Mouse (Mus musculus) gastrocnemius, postnatal 10 days (tissue): ENCODE measurements around the gene Hmga1. TPM values are rescaled to one million over a fixed set of nuclear protein-coding genes. Genes with fewer than 3 reads are reported as not detected.

Experiments
- DNase-seq: peaks from one replicate; pipeline ENCODE4 v3.0.0; 2021; ENCODE audit warnings: mixed read lengths
- total RNA-seq, 2 experiments: library from RNA; stranded (reverse); gene quantifications; 2 replicates each; pipeline ENCODE4 v1.2.3; 2021

The Hmga1 gene
- total RNA-seq, 2 experiments from 2014 or later: 24.9 to 27.0 TPM

DNA sequence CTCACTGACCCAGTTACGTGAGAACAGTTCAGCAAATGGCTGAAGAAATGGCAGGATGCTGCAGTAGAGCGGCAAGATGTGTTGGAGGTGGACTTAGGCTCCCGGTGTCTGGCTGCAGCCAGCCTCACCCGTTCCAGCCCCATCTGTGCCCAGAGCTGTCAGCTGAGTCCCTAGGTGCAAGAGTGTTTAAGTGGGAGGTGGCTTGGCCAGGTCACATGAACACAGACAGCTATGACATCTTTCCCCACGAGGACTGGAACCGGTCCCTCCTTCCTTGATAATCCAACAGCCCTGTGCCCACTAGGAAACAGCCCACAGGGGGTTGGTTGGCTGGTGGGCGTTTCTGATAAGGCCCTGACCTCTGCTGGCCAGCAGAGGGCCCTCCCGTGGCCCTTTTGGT, 28.3 kb upstream of the Hmga1 start:
- DNase-seq: no peak

DNA sequence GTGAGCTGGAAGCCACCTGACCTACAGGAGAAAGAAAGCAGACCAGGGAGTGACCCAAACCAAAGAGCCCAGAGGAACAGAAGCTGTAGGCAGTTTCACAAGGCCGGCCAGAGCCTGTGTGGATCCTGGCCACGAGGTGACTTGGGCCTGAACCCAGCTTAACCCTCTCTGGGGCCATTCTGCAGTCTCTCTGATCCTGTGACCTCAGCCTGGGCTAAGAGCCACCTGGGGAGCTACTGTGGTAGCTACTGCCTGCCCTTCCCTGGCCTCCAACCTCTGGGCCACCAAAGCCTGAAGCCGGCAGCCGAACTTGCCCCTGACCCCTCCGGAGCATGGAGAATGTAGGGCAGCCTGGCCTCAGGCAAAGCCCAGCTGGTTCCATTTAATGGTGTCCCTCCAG, 27.5 kb upstream of the Hmga1 start:
- no peak for DNase-seq

DNA sequence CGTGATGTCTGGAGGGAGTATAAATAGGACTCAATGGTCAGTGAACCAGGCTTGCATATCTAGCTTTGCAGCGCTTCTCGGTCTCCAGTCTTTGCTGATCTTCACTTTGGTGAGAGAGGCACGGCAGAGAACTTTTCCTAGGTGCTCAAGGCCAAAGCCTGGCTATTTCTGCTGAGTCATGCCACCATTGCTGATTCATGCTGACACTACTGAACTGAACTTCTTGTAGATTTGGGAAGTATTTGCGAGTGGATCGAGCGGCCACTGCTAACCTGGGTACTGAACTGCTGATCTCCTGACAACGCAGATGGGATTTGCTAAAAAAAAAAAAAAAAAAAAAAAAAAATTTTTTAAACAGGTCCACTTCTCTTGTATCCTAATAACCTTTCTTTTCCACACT, 24.2 kb upstream of the Hmga1 start:
- no peak for DNase-seq

DNA sequence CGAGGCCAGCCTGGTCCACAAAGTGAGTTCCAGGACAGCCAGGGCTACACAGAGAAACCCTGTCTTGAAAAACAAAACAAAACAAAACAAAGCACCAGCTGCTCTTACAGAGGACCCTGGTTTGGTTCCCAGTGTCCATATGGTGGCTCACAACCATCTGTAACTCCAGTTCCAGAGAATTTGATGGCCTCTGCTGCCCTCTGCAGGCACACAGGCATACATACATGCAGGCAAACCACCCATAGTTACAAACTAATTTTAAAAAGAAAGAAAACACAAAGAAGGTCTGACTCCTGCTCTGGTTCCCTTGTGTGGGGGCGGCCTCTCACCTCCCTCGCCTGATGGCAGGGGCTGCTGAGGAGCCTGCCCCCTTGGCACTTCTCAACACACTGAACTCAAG, 22.9 kb upstream of the Hmga1 start:
- DNase-seq: no peak

DNA sequence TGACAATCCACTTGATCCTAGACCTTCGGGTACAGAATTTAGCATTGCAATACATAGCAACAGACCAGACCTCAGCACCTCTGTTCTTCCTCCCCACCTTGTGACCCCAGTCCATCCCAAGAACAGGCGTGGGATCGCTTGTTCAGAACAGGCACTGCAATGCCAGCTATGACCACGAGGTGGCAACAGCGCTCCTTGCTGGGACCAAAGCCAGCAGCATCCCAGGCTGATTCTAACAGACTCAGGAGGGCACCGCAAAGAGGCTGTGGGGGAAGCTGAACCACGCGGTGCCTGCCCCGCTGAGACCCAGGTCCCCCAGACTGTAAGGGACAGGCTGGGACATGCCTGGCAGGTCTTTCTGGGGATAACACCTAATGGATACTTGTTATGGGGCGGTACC, 21.6 kb upstream of the Hmga1 start:
- DNase-seq: peak; percentile 91

DNA sequence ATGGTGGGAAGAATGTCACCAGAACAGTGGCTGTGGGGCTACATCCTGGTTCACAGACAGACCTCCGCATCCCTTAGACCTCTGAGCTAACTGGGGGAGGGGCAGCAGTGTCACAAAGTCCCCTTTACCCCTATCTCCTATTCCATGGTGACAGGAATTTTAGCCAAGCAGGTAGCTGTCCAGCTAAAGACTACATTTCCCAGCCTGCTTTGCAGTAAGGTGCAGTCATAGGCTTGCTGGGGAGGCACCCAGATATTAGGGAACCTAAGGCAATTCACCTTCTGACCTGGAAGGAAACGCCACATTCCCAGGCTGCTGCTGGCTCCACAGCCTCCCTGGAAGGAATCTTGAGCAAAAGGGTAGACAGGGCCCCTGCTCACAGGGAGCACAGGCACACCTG, 15.0 kb upstream of the Hmga1 start:
- DNase-seq: no peak

DNA sequence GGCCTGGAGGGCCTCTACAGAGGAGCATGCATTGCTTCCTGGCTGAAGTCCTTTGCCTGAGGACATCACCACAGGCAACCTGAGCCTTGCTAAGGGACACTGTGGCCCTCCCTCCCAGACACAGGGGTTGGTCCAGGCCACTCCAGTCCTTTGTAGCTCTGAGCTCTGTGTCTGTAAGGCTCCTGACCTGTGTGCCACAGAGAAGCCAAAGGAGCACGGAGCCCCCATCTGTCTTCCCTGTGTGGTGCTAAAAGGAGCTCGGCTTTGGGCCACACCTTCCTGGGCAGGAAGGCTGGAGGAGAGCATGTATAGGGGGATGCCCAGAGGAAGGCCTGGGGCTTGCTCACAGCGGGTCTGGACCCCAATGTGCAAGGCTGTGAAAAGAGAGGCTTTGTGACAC, 14.3 kb upstream of the Hmga1 start:
- no peak for DNase-seq

DNA sequence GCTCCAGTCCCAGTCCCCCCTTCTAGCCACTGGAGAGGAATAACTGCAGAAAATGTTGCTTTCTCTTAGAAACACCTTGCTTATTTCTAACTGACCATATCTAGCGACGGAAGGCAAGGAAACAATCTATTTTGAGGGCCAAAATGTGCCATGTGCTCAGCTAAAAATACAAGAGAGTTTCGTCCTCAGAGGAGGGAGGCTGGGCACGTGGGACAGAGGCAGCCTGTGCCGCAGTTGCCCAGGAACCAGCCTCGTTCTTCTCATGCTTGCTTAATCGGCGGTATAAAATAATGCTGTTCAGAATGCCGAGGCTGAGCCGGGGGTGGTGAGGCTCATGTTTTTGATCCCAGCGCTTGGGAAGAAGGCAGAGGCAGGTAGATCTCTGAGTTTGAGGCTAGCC, 11.7 kb upstream of the Hmga1 start:
- DNase-seq: no peak

DNA sequence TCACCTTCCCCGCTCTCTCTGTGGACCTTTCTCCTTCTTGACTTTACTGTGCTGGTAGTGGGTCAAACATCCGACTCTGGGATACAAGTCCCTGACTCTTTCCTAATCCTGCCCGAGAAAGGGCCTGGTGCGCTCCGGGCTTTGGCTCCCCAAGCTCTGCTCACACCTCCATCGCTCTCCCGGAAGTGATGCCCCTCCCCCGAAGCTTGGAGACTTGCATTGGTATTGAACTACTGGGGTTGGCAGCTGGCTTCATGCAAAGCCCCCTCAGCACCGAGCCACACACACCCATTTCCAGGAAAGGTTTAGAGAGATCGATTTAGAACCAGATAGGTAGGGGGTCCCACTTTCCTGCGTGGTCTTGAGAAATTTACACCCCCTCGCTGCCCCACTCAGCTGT, 10.3 kb upstream of the Hmga1 start:
- no peak for DNase-seq

DNA sequence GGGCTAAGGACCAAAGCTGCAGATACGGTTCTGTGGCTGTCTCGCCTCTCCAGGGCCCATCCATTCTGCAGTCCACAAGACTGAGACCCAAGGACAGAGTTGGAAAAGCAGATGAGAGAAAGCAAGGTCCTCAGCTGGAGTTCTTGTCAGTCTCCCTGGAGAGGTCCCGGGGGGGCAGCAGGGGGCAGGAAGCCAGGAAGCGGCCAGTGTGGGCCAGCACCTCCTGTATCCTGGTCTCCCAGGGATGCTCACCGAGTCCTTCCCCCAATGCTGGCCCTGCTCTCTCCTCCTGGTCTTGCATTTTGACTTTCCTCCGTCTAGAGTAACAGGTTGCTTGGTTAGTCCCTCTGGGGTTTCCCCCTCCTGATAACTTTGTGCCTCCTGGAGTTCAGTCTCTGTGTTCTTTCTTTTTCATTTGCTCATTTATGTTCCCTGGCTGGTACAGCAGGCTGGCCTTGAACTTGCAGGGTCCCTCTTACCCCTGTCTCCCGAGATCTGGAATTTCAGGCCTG, 9.7 kb upstream of the Hmga1 start:
- DNase-seq: no peak

DNA sequence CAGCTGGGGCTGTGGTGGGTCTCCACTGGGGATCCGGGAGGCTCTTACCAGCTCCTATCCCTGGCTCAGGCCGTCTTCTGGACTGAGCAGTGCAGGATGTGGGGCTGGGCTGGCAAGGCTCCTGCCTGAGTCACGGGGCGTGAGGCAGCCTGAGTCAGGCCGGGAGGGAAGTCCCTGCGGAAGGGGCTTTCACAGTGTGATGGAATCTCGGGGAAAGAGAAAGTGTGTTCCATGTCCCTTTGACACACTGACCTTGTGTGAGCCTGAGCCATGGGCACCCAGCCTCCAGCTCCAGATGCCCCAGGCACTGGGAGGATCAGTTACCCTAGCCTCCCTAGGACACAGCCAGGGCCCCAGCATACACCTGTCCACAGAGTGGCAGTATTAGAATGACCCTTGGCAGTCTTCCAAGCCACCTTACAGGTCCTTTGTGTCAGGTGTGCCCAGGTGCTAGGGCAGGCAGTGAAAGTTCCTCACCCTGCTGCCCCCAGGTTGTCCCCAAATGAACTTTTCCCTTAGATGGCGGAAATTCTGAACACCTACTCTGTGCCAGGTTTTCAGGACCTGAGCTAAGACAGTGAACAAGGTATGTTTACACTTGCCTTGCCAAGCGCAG, 8.9 kb upstream of the Hmga1 start:
- peak; percentile 58 for DNase-seq

DNA sequence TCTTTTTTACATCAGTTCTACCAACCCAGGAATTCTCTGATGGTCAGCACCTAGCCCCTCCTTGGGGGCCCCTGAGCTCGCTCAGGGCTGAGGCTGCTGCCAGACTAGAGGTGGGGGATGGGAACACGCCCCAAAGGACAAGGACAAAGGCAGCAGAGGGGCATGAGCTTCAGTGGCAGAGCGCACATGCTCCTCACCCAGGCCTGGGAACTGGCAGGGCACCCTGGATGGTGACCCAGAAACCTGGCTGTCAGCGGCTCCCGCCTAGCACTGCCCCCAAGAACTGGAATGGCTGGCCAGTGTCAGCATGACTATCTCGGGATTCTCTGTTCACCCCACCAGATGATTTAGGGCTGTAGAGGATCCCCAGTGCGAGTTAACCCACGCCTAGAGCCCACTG, 7.1 kb upstream of the Hmga1 start:
- DNase-seq: no peak

DNA sequence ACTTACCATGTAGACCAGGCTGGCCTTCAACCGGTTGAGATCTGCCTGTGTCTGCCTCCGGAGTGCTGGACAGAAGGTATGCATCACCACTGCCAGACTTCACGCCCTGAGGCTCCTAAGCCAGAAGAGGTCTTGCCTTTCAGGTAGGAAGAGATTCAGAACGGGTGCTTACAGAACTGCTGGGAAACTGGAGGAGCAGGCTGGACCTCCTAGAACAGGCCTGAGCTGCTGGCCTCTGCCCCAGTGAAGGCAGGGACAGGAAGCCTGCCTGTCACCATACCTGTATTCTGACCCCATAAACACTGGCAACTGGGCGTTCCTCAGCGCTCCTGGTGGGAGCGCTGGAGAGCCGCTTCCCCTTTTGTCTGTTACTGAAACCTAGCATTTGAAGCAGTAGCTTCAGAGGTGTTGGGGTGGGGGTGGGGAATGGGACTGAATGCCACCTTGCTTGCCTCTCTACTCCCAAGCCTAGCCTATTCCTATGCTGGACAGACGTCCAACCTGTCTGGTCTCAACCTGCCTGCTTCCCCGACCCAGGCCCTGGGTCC, 4.8 kb upstream of the Hmga1 start:
- DNase-seq: no peak

DNA sequence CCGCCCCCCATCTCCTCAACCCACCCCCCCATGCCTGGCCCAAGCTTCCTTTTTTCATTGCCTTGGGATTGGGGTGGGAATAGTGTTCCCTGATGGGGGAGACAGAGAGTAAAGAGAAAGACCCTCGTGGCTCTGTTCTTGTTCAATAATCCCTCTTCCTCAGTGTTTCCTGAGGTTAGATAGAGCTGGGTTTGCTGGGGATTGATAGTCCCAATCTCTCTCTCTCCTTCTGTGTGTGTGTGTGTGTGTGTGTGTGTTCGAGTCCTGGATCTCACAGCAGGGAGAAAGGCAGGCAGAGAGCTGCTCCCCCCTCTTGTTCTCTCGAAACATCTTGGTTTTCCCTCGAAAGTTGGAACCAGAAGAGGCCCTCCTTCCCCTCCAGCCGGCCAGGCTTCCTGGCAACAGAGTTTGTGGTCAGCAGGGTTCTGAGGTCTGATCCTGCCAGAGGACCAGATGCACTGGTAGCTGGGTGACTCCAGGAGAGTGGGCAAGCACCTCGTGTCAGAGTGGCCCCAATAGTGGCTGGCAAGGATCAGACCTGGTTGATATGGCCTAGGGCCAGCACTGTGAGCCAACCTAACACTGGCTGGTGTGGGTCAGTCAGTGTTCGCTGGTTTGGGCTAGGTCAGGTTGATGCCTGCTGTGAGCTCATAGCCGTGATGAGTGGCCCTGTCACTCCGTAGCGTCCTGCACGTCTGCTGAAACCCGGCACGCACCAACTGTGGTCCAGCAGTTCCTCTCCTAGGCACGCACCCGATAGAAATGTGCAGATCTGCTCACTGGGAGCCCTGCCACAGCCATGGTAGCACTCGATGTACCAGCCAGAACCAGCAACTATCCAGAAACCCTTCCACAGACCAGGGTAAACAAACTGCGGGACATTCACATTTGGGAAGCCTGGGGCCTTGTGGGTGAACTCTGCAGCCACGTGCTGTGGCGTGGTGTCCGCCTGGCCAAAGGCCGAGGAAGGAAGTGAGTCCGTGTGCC, 3.8 kb upstream of the Hmga1 start:
- no peak for DNase-seq

DNA sequence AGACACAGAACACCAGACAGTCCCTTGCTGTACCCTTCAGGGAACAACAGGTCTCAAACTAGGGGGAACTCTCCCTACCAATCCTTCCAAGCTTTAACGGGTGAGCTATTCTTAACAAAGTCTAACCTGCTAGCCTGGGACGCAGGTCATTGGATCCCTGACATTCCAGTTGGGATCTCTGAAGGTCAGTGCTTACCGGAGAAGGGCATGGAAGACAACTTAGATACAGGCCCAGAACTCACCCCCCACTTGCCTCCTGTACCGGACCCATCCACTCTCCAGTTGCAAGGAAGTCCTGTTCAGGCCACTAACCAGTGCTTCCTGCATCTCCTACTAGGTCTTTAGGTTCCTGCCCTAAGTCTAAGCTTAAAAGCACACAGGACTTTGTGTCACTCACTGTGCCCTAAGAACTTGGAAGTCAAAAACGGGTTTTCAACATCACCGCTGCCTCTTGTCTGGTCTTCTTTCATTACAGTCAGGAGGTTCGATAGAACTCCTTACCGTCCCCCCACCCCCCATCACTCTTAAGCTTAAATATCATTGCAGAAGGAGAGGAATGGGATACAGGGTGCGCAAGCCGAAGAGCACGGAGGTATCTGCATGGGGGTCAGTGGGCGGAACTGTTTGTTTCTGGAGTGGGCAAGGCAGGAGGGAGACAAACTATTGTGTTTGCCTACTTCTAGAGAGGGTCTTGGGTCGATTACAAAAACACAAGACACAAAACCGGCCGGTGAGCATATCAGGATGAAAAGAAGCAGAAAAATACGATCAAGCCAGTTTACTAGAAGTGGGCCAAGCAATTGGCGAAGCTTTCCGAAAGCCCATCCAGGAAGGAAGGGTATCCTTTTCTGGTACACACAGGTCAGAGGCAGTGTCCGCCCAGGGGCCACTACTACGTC, 2.0 kb upstream of the Hmga1 start:
- DNase-seq: no peak

DNA sequence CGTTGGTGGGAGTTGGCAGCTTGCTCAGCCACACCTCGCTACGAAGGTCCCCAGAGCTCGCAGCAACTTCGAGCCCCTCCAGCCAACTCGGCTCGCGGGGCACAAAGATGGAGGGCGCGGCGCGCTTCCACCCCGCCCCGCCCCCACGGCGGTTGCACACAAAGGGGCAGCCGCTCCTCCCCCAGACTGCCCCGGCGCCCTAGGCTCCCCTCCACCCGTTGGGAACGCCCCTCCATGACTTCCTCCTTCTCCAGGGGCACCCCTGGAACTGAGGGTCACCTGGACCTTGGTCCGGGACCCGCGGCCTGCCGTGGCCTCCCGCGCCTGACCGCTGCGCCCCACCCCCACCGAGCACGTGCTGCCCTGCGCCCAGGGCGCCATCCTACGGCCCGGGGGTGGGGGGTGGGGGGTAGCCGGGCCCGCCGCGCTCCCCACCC, 1.2 kb upstream of the Hmga1 start:
- no peak for DNase-seq

DNA sequence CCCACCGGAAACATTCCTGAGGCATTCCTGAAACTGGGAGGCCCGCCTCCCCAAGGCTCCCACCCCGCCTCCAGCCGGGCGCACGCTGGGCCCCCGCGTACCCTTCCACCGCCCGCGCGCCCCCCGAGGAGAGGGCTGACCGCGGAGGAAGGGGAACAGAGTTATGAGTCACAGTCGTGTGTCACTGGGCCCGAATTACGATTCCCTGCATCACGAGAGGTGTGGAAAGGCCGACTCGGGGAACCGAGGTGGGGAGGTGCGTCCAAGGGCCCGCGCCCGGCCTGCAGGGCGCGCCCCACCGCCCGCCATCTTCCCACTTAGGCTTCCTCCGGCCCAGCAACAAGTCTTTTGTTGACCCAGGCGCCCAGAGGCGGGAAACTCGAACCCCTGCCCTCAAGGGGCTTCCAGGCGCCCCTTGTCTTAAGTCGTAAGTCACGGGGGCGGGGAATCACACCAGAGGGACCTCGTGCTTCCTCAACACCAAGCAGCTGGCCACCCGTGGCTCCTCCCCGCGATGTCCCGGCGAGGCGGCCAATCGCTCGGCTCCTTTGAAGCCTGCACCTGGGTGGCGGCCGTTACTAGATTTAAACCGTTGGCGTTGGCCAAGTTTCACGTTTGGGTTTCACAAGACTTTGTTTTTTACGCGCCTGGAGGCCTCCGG, 655 bp upstream of the Hmga1 start:
- peak; percentile 45 for DNase-seq

DNA sequence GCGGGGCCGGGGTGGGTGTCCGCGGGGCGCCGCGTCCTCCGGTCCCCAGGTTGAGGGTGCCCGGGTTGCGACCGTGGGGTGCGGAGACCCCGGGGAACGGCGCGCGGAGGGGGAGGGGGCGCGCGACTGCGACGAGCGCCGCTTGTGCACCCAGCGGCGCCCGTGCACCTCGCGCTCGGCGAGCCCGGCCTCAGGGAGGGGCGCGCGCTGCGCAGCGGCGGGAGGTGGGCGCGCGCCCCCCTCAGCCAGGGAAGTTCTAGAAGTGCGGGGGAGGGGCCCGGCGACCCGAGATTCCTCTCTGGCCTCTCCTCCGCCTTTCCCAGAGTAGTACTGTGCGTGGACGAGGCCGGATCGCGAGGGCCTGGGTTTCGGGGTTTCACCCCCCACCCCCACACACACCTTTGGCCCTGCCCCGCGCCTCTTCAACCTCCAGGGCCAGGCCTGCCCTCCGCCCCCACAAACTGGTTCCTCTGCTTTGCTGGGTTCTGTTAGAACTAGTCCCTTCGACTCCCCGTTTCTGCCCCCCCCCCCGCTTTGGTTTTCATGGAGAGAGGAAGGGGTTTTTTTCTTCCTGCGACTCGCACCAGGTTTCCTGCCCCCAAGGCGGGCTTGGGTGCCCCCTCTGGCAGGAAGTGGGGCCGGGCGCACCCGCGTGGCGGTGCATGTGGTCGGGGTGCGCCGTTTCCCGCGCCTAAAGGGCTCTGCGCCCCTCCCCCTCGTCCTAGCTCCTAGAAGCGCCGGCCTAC, 1.1 kb downstream of the Hmga1 start:
- peak; percentile 48 for DNase-seq

DNA sequence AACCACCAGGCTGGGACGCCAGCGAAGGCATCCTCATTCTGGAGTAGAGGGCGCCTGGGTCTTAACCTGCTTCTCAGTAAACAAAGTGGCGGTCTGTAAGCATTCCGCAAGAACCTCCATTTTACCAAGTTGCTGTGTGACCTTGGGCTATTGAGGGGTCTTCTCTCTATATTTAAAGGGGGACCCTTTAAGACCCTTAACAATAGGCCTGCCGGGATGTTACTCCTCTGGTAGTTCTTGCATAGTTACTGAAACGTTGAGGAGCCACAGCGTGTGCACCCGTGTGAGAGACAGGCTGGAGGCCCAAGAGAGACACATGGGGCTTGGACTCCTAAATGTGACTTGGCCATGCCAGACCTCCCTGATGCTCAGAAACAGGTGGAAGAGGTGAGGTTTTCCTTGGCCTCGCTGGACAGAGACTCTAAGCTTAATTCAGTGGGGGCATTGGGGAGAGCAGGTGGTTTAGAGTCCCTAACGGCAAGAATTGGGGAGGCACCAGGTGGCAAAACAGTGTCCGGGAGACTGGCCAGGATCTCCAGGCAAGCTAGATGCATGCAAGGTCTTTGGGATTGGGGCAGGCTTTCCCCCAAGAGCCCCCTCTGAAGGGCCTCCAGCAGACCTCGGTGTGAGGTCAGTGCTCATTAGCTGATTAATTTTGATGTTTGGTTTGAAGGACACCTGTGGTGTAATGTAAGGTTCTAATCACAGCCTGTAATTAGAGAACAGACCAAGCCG, 1.8 kb downstream of the Hmga1 start:
- DNase-seq: no peak

DNA sequence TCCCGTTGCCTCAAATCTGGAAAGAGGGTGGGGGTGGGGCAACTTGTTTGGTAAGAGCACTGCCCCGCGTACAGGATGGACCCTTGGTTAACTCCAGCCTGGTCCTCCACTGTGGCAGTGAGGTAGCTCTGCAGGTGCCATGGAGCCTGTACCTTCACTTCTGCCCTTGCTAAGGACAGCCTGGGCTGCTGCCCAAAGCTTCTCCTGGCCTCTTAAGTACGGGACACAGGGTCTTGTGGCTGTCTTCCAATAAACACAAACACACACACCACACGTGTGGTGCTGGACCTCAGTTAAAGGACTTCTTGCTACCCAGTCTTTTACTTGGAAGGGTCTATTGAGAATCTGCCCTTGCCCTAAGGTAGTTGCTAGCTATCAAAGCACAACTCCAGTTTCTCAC, 2.5 kb downstream of the Hmga1 start:
- DNase-seq: no peak
